Mouse (Mus musculus) testis, postnatal 14 days (tissue): ENCODE data around the gene Itgb6.
A peak's percentile ranks its signal among the peaks of the same experiment; 100 is the strongest.

Source experiments
- DNase-seq: peaks from one replicate; pipeline ENCODE4 v3.0.0; 2021; ENCODE audit warnings: low spot score

The Itgb6 gene

DNA sequence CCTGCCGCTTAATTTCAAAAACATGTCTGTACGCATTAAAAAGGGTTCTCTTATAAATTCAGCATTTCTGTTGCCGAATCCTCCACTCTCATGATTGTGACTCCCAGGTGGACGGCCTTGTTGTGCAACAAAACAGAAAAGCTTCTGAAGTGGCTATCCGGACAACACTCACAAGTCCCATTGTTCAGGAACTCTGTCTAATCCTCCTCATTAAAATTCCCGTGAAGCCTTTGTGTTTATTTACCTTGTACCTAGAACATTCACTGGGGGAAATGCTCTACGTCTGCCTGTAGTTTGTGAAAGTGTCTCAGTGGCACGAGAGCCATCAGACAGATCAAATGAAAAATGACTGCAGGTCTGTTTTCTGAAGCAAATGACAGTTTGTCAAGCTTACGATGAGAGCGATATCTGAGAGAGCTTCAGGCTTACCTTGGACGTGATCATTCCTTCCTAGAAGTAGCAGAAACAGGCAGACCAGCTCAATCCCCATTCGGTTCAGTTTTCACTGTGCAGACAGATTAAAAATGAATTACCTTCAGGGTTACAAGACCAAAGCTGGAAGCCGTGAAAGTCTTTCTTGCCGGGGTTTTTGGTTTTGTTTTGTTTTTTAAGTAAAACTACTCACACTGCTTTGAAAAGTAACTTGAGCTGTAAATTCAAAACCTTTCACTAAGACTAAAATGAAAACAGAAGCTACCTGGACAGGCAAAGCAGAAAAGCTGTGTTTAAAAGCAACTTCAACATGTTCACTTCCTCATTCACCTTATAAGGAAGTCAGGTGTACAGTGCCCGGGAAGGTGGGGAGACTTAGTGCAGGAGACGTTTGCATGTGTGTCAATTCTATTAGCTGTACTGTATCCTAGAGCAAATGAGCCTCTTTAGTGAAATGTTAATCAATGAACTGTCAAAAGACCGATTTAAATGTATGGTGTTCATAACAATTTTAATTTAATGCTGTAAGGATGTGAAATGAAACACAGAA lies 49.2 kb downstream of the Itgb6 start:
- DNase-seq: no peak

DNA sequence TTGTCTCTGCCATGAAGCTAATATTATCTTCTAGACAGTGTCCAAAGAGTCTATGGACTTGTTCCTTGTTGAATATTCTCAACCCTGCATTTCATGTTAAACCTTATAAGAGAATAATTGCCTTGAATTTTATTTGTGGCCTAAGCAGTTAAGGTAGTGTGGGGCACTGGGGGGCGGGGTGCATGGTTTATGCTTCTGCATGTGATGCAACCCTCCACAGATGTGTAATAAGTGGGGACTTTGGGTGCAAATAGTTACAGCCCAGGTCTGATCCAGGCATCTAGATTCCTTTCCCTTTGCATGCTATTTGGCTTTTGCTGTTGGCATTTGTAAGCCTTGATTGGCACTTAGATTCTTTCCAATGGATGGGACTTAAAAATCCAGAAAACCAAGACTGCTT lies 51.2 kb downstream of the Itgb6 start:
- DNase-seq: no peak

DNA sequence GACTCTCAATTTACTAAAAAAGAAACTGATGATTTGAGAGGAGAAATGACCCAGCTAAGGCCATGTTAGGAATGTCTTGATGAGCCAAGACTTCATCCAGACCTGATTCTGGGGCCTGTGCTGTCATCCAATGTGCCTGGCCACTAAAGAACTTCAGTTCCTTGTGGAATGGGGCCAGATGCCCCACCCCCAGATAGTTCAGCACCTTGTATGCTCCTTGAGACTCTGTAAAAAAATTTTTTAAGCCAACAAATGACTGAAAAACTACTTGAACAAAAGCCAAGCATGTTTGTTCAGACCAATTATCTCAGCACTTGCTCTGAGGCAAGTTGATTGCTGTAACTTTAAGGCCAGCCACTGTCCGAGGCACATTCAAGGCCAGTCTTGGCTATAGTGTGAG lies 59.4 kb downstream of the Itgb6 start:
- DNase-seq: no peak

GRCm38 (mm10) chr2:60659993-60660392 lies 62.5 kb downstream of the Itgb6 start:
- no peak for DNase-seq

DNA sequence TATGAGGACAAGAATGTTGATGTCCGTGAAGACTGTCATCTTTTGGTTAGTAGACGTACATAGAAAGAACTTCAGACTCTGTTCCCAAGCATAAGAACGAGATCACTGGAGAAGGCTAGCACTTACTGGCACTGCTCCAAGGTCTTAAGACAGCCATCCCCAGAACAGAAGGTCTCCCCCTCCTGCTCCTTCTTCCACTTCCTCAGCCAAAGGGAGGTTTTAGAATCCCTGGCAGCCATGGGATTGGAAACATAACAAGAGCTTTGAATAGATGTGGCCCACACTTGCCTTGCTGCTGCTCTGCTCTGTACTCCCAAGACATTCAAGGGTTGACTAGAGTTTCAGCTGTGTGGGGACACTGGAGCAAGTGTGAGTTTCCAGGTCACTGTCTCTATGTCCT lies 63.5 kb downstream of the Itgb6 start:
- DNase-seq: no peak

- DNase-seq: no peak
Observed at GRCm38 (mm10) chr2:60654828-60655227, 67.6 kb downstream of the Itgb6 start.

DNA sequence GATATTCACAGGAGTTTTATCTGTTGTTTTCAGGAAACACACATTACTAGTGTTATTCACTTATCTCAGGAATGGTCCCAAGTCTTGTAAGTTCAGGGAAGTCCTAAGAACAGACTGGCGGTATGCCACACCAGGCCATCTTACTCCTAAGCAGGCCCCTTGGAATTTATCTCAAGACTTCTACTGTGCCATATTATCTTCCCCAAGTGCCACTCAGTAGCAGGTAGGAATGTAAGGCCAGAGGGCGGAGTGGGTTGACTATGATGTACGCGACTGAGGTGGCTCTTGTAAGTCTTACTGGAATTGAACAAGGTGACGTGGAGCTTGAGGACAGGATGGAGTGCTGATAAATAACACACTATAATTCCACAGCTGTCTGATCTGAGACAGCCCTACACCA lies 72.3 kb downstream of the Itgb6 start:
- DNase-seq: no peak

DNA sequence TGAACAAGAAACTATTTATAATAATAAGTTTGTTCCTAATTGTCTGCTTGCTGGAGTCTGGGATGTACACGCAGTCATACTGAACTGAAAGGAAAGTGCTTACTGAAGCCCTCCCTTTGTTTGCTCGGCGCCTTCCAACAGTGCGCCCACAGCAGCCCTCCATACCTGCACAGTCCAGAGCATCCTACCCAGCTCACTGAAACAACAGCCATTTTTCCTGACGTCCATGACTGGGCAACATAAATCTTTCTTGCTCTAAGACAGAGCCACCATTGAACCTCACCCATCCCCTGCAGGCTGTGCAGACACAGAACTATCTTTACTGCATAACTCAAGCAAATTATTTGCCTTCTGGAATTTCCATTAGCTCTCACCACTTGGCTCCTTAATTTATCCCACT lies 74.8 kb downstream of the Itgb6 start:
- no peak for DNase-seq

- no peak for DNase-seq
Observed at GRCm38 (mm10) chr2:60646583-60646982, 75.9 kb downstream of the Itgb6 start.

- DNase-seq: no peak
Observed at GRCm38 (mm10) chr2:60643406-60643805, 79.0 kb downstream of the Itgb6 start.

- no peak for DNase-seq
Observed at GRCm38 (mm10) chr2:60642606-60643005, 79.8 kb downstream of the Itgb6 start.

- DNase-seq: peak; percentile 16
Observed at GRCm38 (mm10) chr2:60640342-60640672, 82.1 kb downstream of the Itgb6 start.

DNA sequence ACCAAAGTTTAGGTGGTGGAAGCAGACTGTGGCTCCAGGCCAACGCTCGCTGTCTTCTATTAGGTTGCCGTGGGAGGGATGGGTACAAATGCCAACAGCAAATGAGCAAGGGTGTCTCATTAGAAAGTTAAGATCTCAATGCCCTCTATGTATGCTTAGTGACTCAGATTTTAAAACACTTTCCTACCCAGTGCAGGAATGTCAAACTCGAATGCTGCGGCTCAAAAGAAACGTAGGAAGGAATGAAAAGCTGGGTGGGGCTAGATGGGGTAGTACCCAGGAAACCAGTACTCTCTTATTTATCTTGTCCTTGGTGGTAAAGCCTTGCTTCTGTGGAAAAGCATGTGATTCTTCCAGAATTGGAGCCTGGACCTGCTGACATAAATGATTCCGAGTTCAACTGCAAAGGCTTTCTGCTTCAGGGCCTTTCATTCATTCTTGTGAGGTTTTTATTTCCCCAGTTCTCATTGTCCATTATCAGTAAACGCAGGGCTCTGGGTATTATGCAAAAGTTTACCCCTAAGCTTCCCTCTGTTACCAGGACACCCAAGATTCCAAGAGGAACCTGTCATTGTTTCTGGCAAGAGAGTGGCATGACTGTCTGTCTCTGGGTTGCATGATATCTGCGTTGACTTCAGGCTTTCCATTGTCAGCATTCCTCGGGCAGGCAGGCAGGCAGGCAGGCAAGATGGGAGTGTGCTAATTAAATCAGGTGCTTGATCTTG lies 82.7 kb downstream of the Itgb6 start:
- no peak for DNase-seq

- no peak for DNase-seq
Observed at GRCm38 (mm10) chr2:60636910-60637761, 85.3 kb downstream of the Itgb6 start.

- no peak for DNase-seq
Observed at GRCm38 (mm10) chr2:60636481-60636880, 86.0 kb downstream of the Itgb6 start.

- no peak for DNase-seq
Observed at GRCm38 (mm10) chr2:60636038-60636437, 86.4 kb downstream of the Itgb6 start.

- DNase-seq: no peak
Observed at GRCm38 (mm10) chr2:60632791-60633190, 89.7 kb downstream of the Itgb6 start.

DNA sequence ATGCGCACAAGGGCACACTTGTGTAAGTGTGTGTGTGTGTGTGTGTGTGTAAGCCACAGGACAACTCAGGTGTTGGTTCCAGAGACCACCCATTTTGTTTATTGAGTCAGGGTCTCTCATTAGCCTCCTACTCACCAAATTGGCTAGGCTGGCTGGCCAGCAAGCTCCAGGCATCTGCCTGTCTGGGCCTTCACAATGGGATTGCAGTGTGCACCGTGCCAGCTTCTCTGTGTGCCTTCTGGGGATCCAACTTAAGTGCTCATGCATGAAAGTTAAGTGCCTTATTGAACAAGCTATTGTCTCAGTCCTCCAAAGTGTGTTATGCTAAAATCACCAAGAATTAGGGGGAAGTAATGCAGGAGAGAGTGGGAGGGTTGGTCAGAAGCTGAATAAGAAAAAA lies 92.1 kb downstream of the Itgb6 start:
- no peak for DNase-seq

DNA sequence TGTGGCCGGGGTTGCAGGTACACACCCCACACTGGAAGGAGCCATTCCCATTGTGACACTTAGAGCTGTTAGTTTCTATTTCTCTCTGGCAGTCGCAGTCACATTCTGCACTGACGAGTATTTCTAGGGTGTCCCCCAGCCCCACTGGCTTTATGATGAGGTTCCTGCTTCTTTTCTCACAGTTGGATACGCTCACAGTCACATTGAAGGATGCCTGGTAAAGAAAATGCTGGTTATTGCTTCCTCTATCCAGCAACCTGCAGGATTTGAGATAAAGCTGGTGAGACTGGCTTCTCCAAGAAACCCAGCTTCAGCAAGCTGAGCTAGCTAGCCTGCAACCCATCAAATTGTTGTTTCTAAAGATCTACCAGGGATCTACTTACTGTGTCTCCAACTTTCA lies 94.5 kb downstream of the Itgb6 start:
- DNase-seq: no peak

DNA sequence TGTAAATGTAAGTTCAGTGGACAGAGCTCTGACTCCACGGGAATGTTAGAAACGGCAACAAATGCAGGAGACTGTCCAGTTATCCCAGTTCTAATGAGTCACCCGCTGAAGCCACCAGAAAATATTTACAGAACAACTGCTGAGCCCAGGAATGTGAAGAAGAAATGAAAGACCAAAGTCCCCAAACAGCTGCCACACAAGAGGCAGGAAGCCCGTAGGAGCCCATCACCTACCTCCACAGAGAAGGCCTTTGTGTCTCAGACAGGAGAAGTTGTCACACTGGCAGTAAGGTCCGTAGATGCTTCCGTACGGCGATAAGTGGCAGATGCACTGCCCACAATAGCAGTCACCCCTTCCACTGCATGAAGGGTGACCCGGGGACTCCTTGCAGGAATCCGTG lies 94.9 kb downstream of the Itgb6 start:
- no peak for DNase-seq

DNA sequence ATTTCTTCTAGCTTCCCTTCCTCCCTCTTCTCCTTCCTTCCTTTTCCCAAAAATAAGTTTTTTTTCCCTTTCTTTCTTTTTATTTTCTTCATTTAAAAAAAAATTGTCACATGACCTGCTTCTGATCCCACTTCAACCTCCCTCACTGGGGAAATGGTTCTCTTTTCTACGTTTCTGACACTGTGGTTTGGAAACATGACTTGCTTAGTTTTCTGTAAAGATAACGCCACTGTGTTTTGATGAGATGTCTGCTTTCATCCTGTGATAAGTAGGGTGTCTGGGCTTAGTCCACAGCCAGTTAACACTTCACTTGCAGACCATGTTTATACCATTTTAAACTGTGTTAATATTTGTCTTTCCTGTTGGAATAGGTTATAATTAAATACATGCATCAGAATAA lies 96.7 kb downstream of the Itgb6 start:
- no peak for DNase-seq

DNA sequence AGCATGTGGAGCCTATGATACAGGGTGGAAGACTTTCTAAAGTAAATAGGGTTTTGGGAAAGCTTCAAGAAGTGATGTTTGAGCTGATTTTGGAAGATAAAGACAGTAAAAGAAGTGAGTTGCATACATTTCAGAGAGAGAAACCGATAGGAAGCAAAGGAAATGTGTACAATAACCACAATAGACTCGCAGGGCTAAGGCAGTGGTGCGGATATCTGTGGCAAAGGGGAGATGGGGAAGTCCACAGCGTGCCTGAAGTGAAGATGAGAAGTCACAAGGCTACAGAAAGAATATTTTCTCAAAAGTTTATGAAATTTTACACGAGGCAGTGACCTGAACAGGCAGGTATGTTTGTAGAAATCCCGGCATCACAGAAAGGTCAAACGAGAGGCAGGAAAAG lies 100.3 kb downstream of the Itgb6 start:
- DNase-seq: no peak

GRCm38 (mm10) chr2:60614758-60615157 lies 107.7 kb downstream of the Itgb6 start:
- no peak for DNase-seq
